Mouse (Mus musculus): ENCODE data around the gene Hydin. TPM values are rescaled to one million over a fixed set of nuclear protein-coding genes. Genes with fewer than 3 reads are reported as not detected.

Hydin gene
- total and polyA plus RNA-seq, 3 experiments: not detected

DNA sequence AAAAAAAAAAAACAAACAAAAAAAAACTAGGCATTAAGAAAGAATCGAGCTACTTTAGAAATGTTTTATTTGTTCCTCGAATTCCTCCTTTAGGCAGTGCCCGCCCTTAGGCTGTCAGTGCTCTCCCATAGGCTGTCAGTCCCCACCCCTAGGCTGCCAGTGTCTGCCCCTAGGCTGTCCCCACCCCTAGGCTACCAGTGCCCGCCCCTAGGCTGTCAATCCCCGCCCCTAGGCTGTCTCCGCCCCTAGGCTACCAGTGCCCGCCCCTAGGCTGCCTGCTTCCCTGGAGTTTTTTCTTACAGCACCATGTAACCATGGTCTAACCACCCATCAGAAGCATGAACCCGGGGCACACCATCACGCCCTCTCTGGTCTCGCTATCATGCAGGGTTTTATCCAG is 233.5 kb downstream of the Hydin start:
- H3K27me3 ChIP-seq (ENCODE audit: control insufficient read depth in 1 of 2, insufficient read depth in 2 of 2, low read length in 2 of 2): no peaks in the 10 kb centered on the region
- H3K36me3 ChIP-seq (ENCODE audit: control insufficient read depth in 1 of 2, insufficient read depth in 2 of 2, low read length in 2 of 2): no peaks in the 10 kb centered on the region
- TF ChIP-seq POLR2AphosphoS5 (IDR thresholded peaks at IDR 0.05; ENCODE audit: borderline replicate concordance, low read depth, low read length) (no peak), CTCF (IDR thresholded peaks at IDR 0.05 in 2 of 3, conservative IDR thresholded peaks at IDR 0.05 in 1 of 3; ENCODE audit: control insufficient read depth in 1 of 3, insufficient read depth in 1 of 3, low read depth in 2 of 3, low read length in 3 of 3, poor library complexity in 1 of 3, severe bottlenecking in 1 of 3) (no peak), TBP (IDR thresholded peaks at IDR 0.05; ENCODE audit: low read depth, low read length) (no peak), MAZ (IDR thresholded peaks at IDR 0.05; ENCODE audit: low read depth, low read length) (no peak), TCF12 (IDR thresholded peaks at IDR 0.05; ENCODE audit: low read depth, low read length) (no peak), GABPA (IDR thresholded peaks at IDR 0.05; ENCODE audit: low read depth, low read length) (no peak), NELFE (IDR thresholded peaks at IDR 0.05; ENCODE audit: low read depth, low read length) (no peak), MAFK (IDR thresholded peaks at IDR 0.05; ENCODE audit: borderline replicate concordance, low read depth, low read length) (no peak), MAX (IDR thresholded peaks at IDR 0.05; ENCODE audit: low read length) (no peak), EP300 (IDR thresholded peaks at IDR 0.05; ENCODE audit: low read depth in 1 of 2, low read length in 2 of 2) (no peak), JUND (IDR thresholded peaks at IDR 0.05; ENCODE audit: low read depth, low read length) (no peak), ZC3H11A (IDR thresholded peaks at IDR 0.05; ENCODE audit: low read depth, low read length) (no peak)
- no peak overlapping the region for H3K9ac ChIP-seq (ENCODE audit: control insufficient read depth, low read depth, low read length, poor library complexity, severe bottlenecking)
- H3K79me2 ChIP-seq (ENCODE audit: control insufficient read depth, insufficient read depth, low read length, poor library complexity): no peaks in the 10 kb centered on the region
- no peaks in the 10 kb centered on the region for H3K9me3 ChIP-seq (replicated peaks; ENCODE audit: insufficient read depth, low read length)
- no peaks in the 10 kb centered on the region for H3K4me1 ChIP-seq (ENCODE audit: control insufficient read depth in 1 of 2, insufficient read depth in 2 of 2, low read length in 2 of 2)
- H3K4me3 ChIP-seq (ENCODE audit: control insufficient read depth in 1 of 2, insufficient read depth in 1 of 2, low read depth in 2 of 2, low read length in 2 of 2): no peak overlapping the region
- no peak for DNase-seq (ENCODE audit: low read depth, low spot score)
- H3K27ac ChIP-seq (ENCODE audit: control insufficient read depth, low read depth, low read length): no peak overlapping the region

DNA sequence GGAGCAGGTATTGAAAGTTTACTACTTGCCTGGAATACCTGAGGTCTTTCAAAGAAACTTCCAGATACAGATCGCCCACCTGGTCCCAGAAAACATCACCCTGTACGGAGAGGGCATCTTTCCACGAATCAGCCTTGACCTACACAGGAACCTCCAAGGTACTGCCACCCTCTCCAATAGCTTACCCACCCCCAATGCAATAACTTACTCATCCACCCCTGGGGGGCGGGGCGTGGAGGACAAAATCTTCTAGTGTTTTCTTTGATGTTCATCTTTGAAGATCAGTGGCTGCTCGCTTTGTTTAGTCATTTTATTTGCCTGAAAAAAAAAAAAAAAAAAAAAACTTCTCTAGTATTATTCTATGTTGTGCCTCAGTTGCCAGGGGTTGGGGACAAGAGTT is 233.9 kb downstream of the Hydin start:
- no peaks in the 10 kb centered on the region for H3K4me1 ChIP-seq (ENCODE audit: control insufficient read depth in 1 of 2, insufficient read depth in 2 of 2, low read length in 2 of 2)
- H3K9me3 ChIP-seq (replicated peaks; ENCODE audit: insufficient read depth, low read length): no peaks in the 10 kb centered on the region
- no peak for DNase-seq (ENCODE audit: low read depth, low spot score)

DNA sequence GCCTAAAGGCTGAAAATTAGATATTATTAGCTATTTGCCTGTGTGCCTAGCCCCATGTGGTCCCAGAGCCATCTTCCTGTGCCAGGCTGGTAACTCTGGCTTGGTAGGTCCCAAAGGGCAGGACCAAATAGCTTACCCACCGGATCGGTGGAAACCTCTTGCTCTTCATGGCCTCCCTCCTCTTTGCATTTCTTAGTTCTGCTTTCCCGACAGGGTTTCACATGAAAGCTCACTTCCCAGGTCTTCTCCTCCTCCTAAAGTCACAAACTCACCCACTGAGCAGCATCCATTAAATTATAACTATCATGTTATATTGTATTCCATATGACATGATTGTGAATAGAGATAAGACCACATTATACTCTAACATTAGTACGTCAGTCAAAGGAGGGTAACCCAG is 234.6 kb downstream of the Hydin start:
- no peaks in the 10 kb centered on the region for H3K9me3 ChIP-seq (replicated peaks; ENCODE audit: insufficient read depth, low read length)
- H3K27me3 ChIP-seq (ENCODE audit: control insufficient read depth in 1 of 2, insufficient read depth in 2 of 2, low read length in 2 of 2): no peaks in the 10 kb centered on the region
- H3K27ac ChIP-seq (ENCODE audit: control insufficient read depth, low read depth, low read length): no peak overlapping the region
- no peak for DNase-seq (ENCODE audit: low read depth, low spot score)
- no peaks in the 10 kb centered on the region for H3K36me3 ChIP-seq (ENCODE audit: control insufficient read depth in 1 of 2, insufficient read depth in 2 of 2, low read length in 2 of 2)
- H3K4me3 ChIP-seq (ENCODE audit: control insufficient read depth in 1 of 2, insufficient read depth in 1 of 2, low read depth in 2 of 2, low read length in 2 of 2): no peak overlapping the region
- no peaks in the 10 kb centered on the region for H3K4me1 ChIP-seq (ENCODE audit: control insufficient read depth in 1 of 2, insufficient read depth in 2 of 2, low read length in 2 of 2)
- no peak overlapping the region for H3K9ac ChIP-seq (ENCODE audit: control insufficient read depth, low read depth, low read length, poor library complexity, severe bottlenecking)
- no peaks in the 10 kb centered on the region for H3K79me2 ChIP-seq (ENCODE audit: control insufficient read depth, insufficient read depth, low read length, poor library complexity)
- no peak for TF ChIP-seq SIN3A (IDR thresholded peaks at IDR 0.05; ENCODE audit: low read length)
- TF ChIP-seq MAZ (IDR thresholded peaks at IDR 0.05; ENCODE audit: low read depth, low read length): no peak
- no peak for TF ChIP-seq MXI1 (IDR thresholded peaks at IDR 0.05; ENCODE audit: low read depth, low read length)
- TF ChIP-seq USF1 (IDR thresholded peaks at IDR 0.05; ENCODE audit: low read depth, low read length): no peak
- TF ChIP-seq TCF12 (IDR thresholded peaks at IDR 0.05; ENCODE audit: low read depth, low read length): no peak
- TF ChIP-seq BHLHE40 (IDR thresholded peaks at IDR 0.05; ENCODE audit: borderline replicate concordance, low read depth, low read length): no peak
- TF ChIP-seq MAFK (IDR thresholded peaks at IDR 0.05; ENCODE audit: borderline replicate concordance, low read depth, low read length): no peak
- TF ChIP-seq GABPA (IDR thresholded peaks at IDR 0.05; ENCODE audit: low read depth, low read length): no peak

More for the DNA sequence above, 233.9 kb downstream of the Hydin start:
- Histone ChIP-seq H3K4me3 (ENCODE audit: control insufficient read depth in 1 of 2, insufficient read depth in 1 of 2, low read depth in 2 of 2, low read length in 2 of 2) (no peak overlapping the region), H3K27ac (ENCODE audit: control insufficient read depth, low read depth, low read length) (no peak overlapping the region), H3K9ac (ENCODE audit: control insufficient read depth, low read depth, low read length, poor library complexity, severe bottlenecking) (no peak overlapping the region), H3K36me3 (ENCODE audit: control insufficient read depth in 1 of 2, insufficient read depth in 2 of 2, low read length in 2 of 2) (no peaks in the 10 kb centered on the region), H3K27me3 (ENCODE audit: control insufficient read depth in 1 of 2, insufficient read depth in 2 of 2, low read length in 2 of 2) (no peaks in the 10 kb centered on the region), H3K79me2 (ENCODE audit: control insufficient read depth, insufficient read depth, low read length, poor library complexity) (no peaks in the 10 kb centered on the region)
- TF ChIP-seq NELFE (IDR thresholded peaks at IDR 0.05; ENCODE audit: low read depth, low read length): no peak
- no peak for TF ChIP-seq CHD1 (IDR thresholded peaks at IDR 0.05; ENCODE audit: low read depth, low read length)
- no peak for TF ChIP-seq POLR2AphosphoS2 (IDR thresholded peaks at IDR 0.05; ENCODE audit: low read length)
- TF ChIP-seq RCOR1 (IDR thresholded peaks at IDR 0.05; ENCODE audit: low read depth, low read length): no peak

Measured in MEL (cell line).